Mouse (Mus musculus): Measurements from ENCODE around the gene Ldb3. TPM values are rescaled to one million over a fixed set of nuclear protein-coding genes. Genes with fewer than 3 reads are reported as not detected.
A peak's percentile ranks its signal among the peaks of the same experiment; 100 is the strongest.

Ldb3 gene
- polyA plus RNA-seq, 1 experiment from 2014 or later = 0.87 TPM

DNA sequence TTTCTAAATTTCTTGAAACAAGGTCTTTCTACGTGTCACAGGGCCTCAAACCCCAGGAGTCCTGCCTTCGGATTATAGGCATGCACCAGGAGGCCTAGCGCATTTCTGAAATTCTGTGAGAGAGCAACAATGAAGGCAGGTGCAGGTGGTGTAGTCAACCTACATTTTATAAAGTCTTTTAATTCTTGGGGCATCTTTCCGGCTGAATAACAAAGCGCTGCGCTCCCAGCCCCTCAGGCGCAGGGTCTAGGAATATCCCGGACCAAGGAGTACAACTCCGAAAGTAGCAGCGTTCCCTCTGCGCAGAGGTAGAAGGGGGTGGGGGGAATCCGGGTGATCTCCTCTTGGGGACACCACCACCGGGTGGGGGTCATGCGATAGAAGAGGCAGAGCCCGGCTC is 26.1 kb upstream of the Ldb3 start:
- 12% methylated on average over 15 of the region's 15 CpGs for WGBS
- H3K4me1 ChIP-seq (replicated peaks) = peaks cover 5% of the 10 kb centered on the region
- no peak overlapping the region for H3K9ac ChIP-seq
- peaks cover 18% of the 10 kb centered on the region; the same call in 1 of the 2 replicates for H3K27me3 ChIP-seq
- no peaks in the 10 kb centered on the region for H3K36me3 ChIP-seq
- H3K4me3 ChIP-seq = 0 out of 2 replicates have a peak overlapping the region, but pooled peaks have one; percentile 15
- H3K27ac ChIP-seq (replicated peaks) = no peak overlapping the region
- H3K4me2 ChIP-seq = peak overlapping the region; percentile 47
- H3K9me3 ChIP-seq = no peaks in the 10 kb centered on the region
- ATAC-seq (ENCODE audit: low FRiP score, low read depth) = no peak

DNA sequence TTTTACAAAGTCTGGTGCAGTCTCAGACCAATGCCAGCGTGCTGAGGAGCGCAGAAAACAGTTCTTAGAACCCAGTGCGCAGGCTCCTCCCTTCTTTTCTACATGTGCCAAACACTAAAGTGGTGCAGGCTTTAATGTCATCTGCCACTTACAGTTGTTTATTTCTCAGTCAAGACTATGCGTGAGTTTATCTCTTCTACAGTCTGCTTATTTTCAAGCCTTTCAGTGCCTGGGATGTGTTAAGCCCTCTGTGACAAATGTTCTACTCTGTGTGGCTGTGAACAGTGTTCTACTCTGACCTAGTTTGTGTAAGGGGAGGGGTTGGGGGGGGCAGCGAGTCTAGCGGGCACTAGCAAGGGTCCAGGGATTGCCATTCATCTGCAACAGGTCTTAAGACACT is 25.0 kb upstream of the Ldb3 start:
- Histone ChIP-seq H3K9me3 (no peaks in the 10 kb centered on the region), H3K9ac (no peak overlapping the region), H3K4me3 (no peak overlapping the region), H3K36me3 (no peaks in the 10 kb centered on the region), H3K4me2 (no peak overlapping the region), H3K27ac (replicated peaks) (no peak overlapping the region), H3K4me1 (replicated peaks) (peaks cover 5% of the 10 kb centered on the region), H3K27me3 (peaks cover 18% of the 10 kb centered on the region; the same call in 1 of the 2 replicates)
- ATAC-seq (ENCODE audit: low FRiP score, low read depth) = no peak
- WGBS = 65% methylated on average over 6 of the region's 6 CpGs

DNA sequence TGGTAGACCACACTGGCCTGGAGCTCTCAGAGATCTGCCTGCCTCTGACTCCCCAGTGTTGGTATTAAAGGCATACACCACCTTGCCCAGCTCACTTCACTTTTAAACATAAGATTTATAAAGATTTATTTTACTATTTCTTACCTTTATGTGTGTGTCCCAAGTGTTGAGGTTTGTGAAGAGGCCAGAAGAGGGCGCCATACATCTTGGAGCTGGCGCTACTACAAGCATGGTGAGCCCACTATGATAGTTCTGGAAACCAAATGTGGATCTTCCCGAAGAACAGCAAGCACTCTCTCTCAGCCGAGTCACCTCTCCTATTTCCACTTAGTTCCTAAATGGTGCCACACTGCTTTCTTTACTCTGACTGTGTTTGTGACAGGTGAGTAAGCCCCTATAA is 23.7 kb upstream of the Ldb3 start:
- Histone ChIP-seq H3K4me1 (replicated peaks) (peaks cover under 1% of the 10 kb centered on the region), H3K4me3 (no peak overlapping the region), H3K9me3 (no peaks in the 10 kb centered on the region), H3K27ac (replicated peaks) (no peak overlapping the region), H3K36me3 (no peaks in the 10 kb centered on the region), H3K9ac (no peak overlapping the region), H3K27me3 (peaks cover 15% of the 10 kb centered on the region; the same call in 1 of the 2 replicates), H3K4me2 (no peak overlapping the region)
- 51% methylated on average over 4 of the region's 4 CpGs for WGBS
- no peak for ATAC-seq (ENCODE audit: low FRiP score, low read depth)

DNA sequence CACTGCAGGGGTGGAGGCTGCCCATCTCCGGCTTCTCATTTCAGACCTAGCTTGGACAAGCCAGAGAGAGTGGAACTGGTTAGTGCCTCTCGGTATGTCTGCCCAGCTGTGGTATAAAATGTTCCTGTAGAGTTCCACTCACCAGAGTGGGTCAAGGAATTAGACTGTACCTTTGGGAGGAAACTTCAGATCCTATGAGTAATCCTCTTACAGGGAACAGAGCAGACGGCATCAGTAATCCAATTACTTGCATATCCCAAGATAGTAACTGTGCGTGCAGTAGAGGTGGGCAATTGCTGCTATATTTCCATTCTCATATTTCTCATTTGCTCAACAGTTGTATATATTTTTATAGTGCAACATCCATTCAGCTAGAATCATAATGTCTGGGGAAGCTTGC is 23.1 kb upstream of the Ldb3 start:
- Histone ChIP-seq H3K9me3 (no peaks in the 10 kb centered on the region), H3K4me2 (no peak overlapping the region), H3K9ac (no peak overlapping the region), H3K36me3 (no peaks in the 10 kb centered on the region), H3K4me3 (no peak overlapping the region), H3K27me3 (peaks cover 15% of the 10 kb centered on the region; the same call in 1 of the 2 replicates), H3K27ac (replicated peaks) (no peak overlapping the region), H3K4me1 (replicated peaks) (no peaks in the 10 kb centered on the region; the same call in 1 of the 2 replicates)
- no peak for ATAC-seq (ENCODE audit: low FRiP score, low read depth)
- WGBS = 80% methylated on average over 4 of the region's 4 CpGs

DNA sequence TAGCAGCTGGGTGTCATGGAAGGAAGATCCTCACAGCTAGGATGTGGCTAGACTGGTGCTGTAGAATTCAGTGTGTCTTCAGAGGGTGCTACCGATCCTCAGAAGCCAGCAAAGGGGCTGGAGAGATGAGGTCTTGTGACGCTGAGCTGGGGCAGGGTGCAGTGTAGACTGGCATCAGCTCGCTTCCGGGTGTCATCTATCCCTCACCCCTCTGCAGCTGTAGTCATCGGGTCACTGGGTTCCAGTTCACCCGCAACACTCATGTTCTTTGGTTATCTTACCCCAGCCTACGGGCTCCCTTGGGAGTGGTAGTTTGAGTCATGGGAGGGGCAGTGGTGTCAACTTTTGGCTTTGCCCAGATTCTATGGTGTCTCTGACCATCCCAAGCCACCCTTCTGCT is 13.4 kb upstream of the Ldb3 start:
- Histone ChIP-seq H3K27ac (replicated peaks) (no peak overlapping the region), H3K4me1 (replicated peaks) (no peaks in the 10 kb centered on the region), H3K9me3 (no peaks in the 10 kb centered on the region), H3K27me3 (no peaks in the 10 kb centered on the region), H3K4me2 (no peak overlapping the region), H3K4me3 (no peak overlapping the region), H3K9ac (no peak overlapping the region), H3K36me3 (no peaks in the 10 kb centered on the region)
- no peak for ATAC-seq (ENCODE audit: low FRiP score, low read depth)
- 97% methylated on average over 7 of the region's 7 CpGs for WGBS

DNA sequence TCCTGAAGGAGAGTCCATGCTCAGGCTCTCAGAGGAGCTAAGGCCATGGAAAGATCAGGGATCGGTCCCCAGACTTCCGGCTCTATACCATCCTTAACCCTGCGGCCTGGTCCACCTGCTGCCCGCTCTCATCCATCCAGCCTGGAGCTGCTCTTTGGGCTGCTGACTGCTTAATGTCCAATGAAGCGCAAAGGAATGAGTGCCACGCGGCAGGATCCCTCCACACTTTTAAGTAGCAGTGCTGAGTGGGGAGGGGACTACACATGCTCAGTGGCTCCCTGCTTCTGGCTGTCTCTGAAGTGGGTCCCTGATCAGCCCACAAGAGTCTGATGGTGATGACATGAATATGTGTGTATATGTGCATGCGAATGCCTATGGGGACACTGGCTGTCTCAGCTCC is 11.5 kb upstream of the Ldb3 start, which contains the start of gene Opn4:
Gene Opn4, minus strand, starts transcription at position 202 of the 400 bp plus-strand sequence.
- no peak for ATAC-seq (ENCODE audit: low FRiP score, low read depth)
- H3K27ac ChIP-seq (replicated peaks) = no peak within 1 kb of the TSS
- H3K4me2 ChIP-seq = no peak within 1 kb of the TSS
- no peaks in the 10 kb centered on the region for H3K27me3 ChIP-seq
- H3K9ac ChIP-seq = no peak within 1 kb of the TSS
- H3K4me1 ChIP-seq (replicated peaks) = no peaks in the 10 kb centered on the region
- 66% methylated on average over 8 of the region's 8 CpGs for WGBS
- no peak within 1 kb of the TSS for H3K4me3 ChIP-seq
- H3K9me3 ChIP-seq = no peaks in the 10 kb centered on the region
- no peaks in the 10 kb centered on the region for H3K36me3 ChIP-seq

DNA sequence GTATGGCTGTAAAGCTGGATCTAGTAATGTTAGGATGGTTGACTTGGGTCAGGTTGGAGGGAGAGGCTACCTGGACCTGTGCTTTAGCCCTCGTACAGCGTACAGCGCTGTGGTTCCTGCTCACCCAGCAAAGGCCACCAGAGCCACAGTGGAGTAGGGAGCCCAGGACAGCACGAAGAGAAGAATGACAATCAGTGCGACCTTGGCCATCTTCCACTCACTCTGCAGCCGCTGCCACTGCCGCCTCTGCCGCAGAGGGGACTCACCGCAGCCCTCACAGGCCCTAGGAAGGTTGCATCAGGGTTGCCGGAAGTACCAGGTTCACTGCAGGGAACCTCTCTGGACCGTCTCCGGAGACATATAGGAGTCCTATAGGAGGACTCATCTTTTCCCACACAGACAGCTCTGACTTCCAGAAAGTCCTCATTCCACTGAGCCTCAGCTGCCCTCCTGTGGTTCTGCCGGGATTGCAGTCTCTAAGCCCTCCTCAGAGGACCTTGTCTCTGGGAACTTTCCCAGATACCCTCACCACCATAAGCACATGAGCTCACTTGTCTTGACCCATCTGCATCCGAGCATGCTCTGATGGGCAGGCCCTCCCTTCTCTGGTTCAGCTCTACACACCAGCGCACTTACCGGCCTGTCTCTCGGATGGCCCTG is 7.2 kb upstream of the Ldb3 start:
- ATAC-seq (ENCODE audit: low FRiP score, low read depth) = no peak
- no peak overlapping the region for H3K4me3 ChIP-seq
- 86% methylated on average over 17 of the region's 17 CpGs for WGBS

DNA sequence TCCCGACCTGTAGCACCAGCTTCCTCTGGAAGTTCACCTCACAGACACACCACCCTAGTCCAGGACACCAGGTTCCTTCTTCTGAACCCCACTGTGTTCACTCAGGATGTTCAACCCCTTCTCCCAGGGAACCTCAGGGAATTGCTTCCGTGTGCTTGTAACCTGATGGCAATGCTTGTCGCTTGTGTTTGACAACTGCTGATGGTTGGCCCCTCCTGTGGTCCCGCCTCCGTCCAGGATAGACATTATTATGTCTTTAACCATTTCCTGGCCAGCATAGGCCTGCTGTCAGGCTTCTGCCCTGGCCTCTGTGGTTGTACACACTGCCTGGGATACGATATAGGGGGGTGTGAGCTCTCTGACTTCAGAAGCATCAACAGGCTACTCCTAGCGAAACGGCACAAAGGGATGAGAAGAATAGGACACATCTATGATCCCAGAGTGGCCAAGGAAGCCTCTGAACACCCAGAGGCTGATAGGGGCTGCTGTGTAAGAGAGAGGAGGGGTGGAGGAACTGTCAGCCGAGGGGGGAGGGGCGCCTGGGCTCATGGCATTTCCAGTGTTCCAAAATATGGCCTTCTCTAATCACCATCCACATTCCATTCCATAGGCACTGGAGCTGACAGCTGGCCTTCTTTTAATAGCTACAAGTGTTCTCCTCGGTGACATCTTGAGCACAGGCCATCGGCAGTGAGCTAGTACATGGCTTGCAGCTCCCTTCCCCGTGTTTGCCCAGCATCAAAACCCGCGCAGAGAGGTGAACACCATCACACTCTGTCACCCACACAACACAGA is 3.5 kb upstream of the Ldb3 start:
- 81% methylated on average over 15 of the region's 15 CpGs for WGBS
- Histone ChIP-seq H3K4me1 (replicated peaks) (no peaks in the 10 kb centered on the region), H3K27ac (replicated peaks) (no peak overlapping the region), H3K36me3 (no peaks in the 10 kb centered on the region), H3K4me3 (no peak overlapping the region), H3K27me3 (no peaks in the 10 kb centered on the region), H3K4me2 (no peak overlapping the region), H3K9ac (no peak overlapping the region), H3K9me3 (no peaks in the 10 kb centered on the region)
- ATAC-seq (ENCODE audit: low FRiP score, low read depth) = no peak

More for the DNA sequence above, 7.2 kb upstream of the Ldb3 start:
- Histone ChIP-seq H3K4me1 (replicated peaks) (no peaks in the 10 kb centered on the region), H3K36me3 (no peaks in the 10 kb centered on the region), H3K9me3 (no peaks in the 10 kb centered on the region), H3K9ac (no peak overlapping the region), H3K4me2 (no peak overlapping the region), H3K27me3 (no peaks in the 10 kb centered on the region), H3K27ac (replicated peaks) (no peak overlapping the region)

DNA sequence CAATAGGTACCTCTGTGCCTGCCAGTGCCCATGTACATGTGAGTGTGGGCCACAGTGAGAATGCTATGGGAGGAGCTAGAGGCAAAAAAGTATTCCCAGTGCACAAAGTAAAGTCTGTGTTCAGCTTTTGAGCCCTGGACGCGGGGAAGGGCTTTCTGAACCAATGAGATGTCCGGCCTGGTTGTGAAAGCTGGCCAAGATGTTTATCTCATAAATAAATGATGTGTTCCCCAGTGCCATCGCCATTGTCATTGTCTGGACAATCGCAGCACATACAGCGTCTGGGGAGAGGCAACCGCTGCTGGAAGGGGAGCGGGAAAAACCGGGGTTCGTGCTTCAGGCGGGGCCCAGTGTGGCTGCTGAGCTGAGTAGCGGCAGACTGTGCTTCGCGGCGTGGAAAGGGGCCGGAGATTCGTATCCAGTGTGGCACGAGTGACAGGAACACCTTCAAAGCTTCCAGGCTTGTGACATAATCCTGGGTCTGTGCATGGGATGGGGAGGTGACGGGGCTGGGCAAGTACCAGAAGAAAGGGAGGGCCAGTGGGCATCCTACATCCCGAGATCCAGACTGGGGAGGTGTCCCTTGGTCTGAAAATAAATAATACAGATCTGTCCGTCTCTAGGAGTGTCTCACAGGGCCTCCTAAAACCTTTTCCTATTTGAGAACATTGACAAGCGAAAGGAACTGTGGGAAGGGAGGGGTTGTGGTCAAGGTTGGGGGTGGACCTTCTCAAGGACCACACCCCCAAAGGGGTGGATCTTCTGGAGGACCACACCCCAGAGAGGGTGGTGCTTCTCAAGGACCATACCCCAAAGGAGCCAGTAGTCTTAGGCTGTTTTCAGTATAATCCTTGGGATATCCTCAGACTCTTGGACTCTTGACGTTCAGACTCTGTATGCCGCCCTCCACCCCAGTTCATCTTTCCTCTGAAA is 2.5 kb upstream of the Ldb3 start:
- H3K36me3 ChIP-seq = no peaks in the 10 kb centered on the region
- H3K9ac ChIP-seq = no peak overlapping the region
- H3K27ac ChIP-seq (replicated peaks) = no peak overlapping the region
- H3K4me3 ChIP-seq = no peak overlapping the region
- H3K4me1 ChIP-seq (replicated peaks) = no peaks in the 10 kb centered on the region
- peak overlapping the region; percentile 7; the same call in 1 of the 2 replicates for H3K4me2 ChIP-seq
- no peaks in the 10 kb centered on the region for H3K27me3 ChIP-seq
- H3K9me3 ChIP-seq = no peaks in the 10 kb centered on the region
- 57% methylated on average over 24 of the region's 24 CpGs for WGBS
- ATAC-seq (ENCODE audit: low FRiP score, low read depth) = no peak

DNA sequence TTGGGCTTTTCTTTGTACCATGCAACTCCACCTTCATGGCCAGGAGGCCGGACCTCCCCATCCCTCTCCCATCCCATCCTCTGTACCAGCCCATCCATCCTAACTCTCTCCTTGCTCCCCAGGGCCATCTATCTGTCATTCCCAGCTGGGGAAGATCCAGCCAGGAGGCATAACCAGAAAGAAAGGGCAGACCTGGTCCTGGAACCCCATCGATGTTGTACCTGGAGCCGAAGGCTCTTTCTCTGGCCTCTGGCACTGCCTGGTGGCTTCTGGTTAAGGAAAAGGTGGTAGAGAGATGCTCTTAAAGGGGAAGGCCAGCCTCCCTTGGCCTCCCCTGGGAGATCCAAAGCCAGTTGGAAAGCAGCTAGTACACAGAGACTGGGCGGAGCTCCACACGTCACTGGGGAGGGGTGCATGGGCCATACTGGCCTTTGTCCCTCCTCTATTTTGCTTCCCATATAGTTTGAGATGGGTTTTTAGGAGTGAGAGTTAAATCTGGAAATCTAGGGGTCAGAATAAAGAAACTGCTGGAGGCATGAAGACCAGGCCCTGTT is 1.6 kb upstream of the Ldb3 start:
- Histone ChIP-seq H3K9me3 (no peaks in the 10 kb centered on the region), H3K4me1 (replicated peaks) (no peaks in the 10 kb centered on the region), H3K9ac (no peak overlapping the region), H3K27ac (replicated peaks) (no peak overlapping the region), H3K36me3 (no peaks in the 10 kb centered on the region), H3K4me3 (no peak overlapping the region), H3K4me2 (no peak overlapping the region), H3K27me3 (no peaks in the 10 kb centered on the region)
- no peak for ATAC-seq (ENCODE audit: low FRiP score, low read depth)
- 85% methylated on average over 5 of the region's 5 CpGs for WGBS

DNA sequence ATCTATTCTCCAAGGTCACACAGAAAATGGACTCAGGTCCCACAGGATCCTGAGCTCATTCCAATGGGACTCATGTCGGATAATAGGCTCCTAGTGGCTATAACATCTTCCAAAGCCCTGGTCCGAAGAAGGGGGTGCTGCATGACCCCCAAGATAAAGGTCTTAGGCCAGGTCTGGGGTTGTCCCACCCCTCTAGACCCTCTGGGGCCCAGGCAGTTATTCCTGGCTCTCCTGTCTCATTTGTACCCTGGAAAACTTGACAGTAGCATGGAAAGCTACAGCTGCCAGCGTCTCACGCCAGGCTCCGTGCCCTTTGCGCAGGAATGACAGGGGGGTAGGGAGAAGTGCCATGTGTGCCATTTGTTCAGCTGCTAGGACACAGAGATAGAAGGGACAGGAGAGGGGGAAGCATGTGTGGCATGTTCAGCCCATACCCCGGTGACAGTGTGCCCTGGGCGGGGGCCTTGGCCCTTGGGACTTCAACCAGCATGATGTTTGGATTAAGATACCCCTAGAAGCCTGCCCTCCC is 767 bp upstream of the Ldb3 start:
- no peaks in the 10 kb centered on the region for H3K27me3 ChIP-seq
- H3K4me3 ChIP-seq = no peak overlapping the region
- no peaks in the 10 kb centered on the region for H3K9me3 ChIP-seq
- no peaks in the 10 kb centered on the region for H3K4me1 ChIP-seq (replicated peaks)
- WGBS = 90% methylated on average over 8 of the region's 8 CpGs
- H3K4me2 ChIP-seq = no peak overlapping the region
- H3K36me3 ChIP-seq = no peaks in the 10 kb centered on the region
- no peak overlapping the region for H3K9ac ChIP-seq
- no peak for ATAC-seq (ENCODE audit: low FRiP score, low read depth)
- no peak overlapping the region for H3K27ac ChIP-seq (replicated peaks)
